Mouse (Mus musculus) megakaryocyte-erythroid progenitor cell, adult 5-6 weeks (primary cell): ENCODE results near the gene Olfr921. TPM values are rescaled to one million over a fixed set of nuclear protein-coding genes. Genes with fewer than 3 reads are reported as not detected.

ENCODE experiments used
- ATAC-seq: replicated peaks from 2 replicates; pipeline ENCODE4 v1.8.0; 2016; ENCODE audit warnings: mild to moderate bottlenecking, inconsistent platforms; ENCODE audit not compliant: severe bottlenecking, poor library complexity, low FRiP score, low TSS enrichment
- total RNA-seq, 2 experiments: library from RNA; stranded (forward) in 1 of 2; stranded (reverse) in 1 of 2; fragments of 200-1000, 215-1000 nt in 1 of 2; fragments of >200 nt in 1 of 2; fragmentation: Nextera tagmentation in 1 of 2; gene quantifications; 2 replicates each; pipeline ENCODE4 v1.2.3; 2014 to 2017

Olfr921 gene
- total RNA-seq (2014; fragmentation: Nextera tagmentation) (not detected in 2 replicates), total RNA-seq (2017) (not detected in 2 replicates)

- no peak for ATAC-seq
Measured at GRCm38 (mm10) chr9:38772768-38773167, at the start of gene Olfr921. Gene Olfr921, plus strand, starts transcription at chr9:38773068.

DNA sequence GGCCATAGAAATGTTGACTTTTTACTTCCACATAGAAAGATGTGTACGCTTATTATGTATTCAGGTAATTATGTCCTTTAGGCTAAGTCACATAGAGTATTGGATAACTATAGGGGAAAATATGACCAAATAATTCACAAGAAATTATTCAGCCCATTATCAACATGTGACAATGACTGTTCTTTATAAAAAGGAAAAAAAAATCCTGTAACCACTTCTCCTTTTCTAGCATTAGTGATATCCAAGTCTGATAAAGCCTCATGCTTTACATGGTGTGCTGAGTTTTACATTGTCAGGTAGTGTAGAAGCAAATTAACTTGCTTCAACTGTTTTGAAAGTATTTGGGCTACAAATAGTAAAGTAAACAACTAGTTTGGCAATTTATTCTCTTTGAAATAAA is 48.8 kb upstream of the Olfr921 start:
- no peak for ATAC-seq

- no peak for ATAC-seq
Measured at GRCm38 (mm10) chr9:38728218-38728617, 44.6 kb upstream of the Olfr921 start.

GRCm38 (mm10) chr9:38741408-38741807 is 31.5 kb upstream of the Olfr921 start:
- ATAC-seq, result no peak

- ATAC-seq, result peak; percentile 99
Measured at GRCm38 (mm10) chr9:38744619-38745315, 28.1 kb upstream of the Olfr921 start.

- no peak for ATAC-seq
Measured at GRCm38 (mm10) chr9:38751999-38752398, 20.9 kb upstream of the Olfr921 start, which contains the start of gene Olfr920. Gene Olfr920, plus strand, starts transcription at chr9:38752299.

- ATAC-seq, result no peak
Measured at GRCm38 (mm10) chr9:38792689-38793088, 19.8 kb downstream of the Olfr921 start.

DNA sequence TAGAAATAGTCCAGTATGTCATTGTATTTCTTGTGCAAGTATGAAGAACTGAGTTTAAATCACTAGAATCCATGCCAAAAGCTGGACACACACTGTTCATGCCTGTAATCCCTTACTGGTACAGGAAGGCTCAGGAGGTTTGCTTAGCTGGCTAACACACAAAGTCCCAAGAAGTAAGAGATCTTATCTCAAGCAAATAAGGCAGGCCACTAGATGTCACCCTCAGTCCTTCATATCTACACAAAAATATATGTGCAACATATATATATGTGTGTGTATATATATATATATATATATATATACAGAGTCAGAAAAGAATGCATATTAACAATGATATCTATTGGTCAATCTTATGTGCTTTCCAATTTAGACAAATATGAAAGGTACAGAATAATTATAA is 32.8 kb downstream of the Olfr921 start:
- no peak for ATAC-seq

GRCm38 (mm10) chr9:38814314-38814713 is 41.4 kb downstream of the Olfr921 start, which contains the start of gene Olfr922:
Gene Olfr922, plus strand, starts transcription at chr9:38814614.
- no peak for ATAC-seq

DNA sequence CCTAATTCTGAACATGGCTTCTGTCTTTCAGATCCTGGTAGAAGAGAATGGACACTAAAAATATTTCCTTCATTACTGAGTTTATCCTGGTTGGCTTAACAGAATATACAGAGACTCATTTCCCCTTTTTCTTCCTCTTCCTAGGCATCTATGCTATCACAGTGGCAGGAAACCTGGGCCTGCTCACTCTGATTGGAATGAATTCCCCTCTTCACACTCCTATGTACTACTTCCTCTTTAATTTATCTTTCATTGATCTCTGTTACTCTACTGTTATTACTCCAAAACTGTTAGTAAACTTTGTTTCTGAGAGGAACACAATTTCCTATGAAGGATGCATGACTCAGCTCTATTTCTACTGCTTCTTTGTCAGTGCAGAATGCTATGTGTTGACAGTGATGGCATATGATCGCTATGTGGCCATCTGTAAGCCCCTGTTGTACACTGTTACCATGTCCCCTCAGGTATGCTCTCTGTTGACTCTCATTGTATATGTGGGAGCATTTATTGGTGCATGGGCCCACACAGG is 42.7 kb downstream of the Olfr921 start:
- ATAC-seq, result no peak

DNA sequence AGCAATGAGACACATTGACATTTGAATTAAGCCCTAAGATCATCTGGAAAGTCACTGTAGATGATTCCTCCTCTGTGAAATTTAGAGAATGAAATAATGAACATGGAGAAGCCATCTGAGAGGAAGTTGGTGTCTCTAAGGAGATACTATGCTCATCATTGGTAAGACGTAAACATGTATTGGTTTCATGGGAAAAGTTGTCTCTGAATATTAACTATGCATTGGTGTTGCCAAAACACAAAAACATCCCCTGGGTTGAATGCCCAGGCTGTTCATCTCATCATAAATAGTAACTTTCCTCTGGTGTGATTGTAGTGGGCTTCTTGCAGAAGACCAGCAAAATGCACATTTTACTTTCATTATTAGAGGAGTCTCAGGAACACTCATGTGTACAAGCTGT is 53.4 kb downstream of the Olfr921 start, which contains the start of gene Olfr923:
Gene Olfr923 (plus strand): TSS at position 301 of the 400 bp plus-strand sequence.
- ATAC-seq, result no peak

Other genes with a start within 250 kb of the Olfr921 start
- gene Olfr910, start 235.2 kb upstream of the Olfr921 start, total RNA-seq (2014; fragmentation: Nextera tagmentation), result not detected in 2 replicates
- gene Olfr910, start 235.2 kb upstream of the Olfr921 start, total RNA-seq (2017), result not detected in 2 replicates
- gene Olfr912, start 192.9 kb upstream of the Olfr921 start, total RNA-seq (2014; fragmentation: Nextera tagmentation), result not detected in 2 replicates
- not detected in 2 replicates for gene Olfr912, start 192.9 kb upstream of the Olfr921 start, total RNA-seq (2017)
- gene Olfr913, start 180.3 kb upstream of the Olfr921 start, total RNA-seq (2014; fragmentation: Nextera tagmentation), result not detected in 2 replicates
- gene Olfr913, start 180.3 kb upstream of the Olfr921 start, total RNA-seq (2017), result not detected in 2 replicates
- gene Olfr914, start 168.0 kb upstream of the Olfr921 start, total RNA-seq (2014; fragmentation: Nextera tagmentation), result not detected in 2 replicates
- not detected in 2 replicates for gene Olfr914, start 168.0 kb upstream of the Olfr921 start, total RNA-seq (2017)
- gene Olfr916, start 113.2 kb upstream of the Olfr921 start, total RNA-seq (2014; fragmentation: Nextera tagmentation), result not detected in 2 replicates
- gene Olfr916, start 113.2 kb upstream of the Olfr921 start, total RNA-seq (2017), result not detected in 2 replicates
- not detected in 2 replicates for gene Olfr917, start 107.2 kb upstream of the Olfr921 start, total RNA-seq (2014; fragmentation: Nextera tagmentation)
- gene Olfr917, start 107.2 kb upstream of the Olfr921 start, total RNA-seq (2017), result not detected in 2 replicates
- not detected in 2 replicates for gene Olfr918, start 98.5 kb upstream of the Olfr921 start, total RNA-seq (2014; fragmentation: Nextera tagmentation)
- not detected in 2 replicates for gene Olfr918, start 98.5 kb upstream of the Olfr921 start, total RNA-seq (2017)
- not detected in 2 replicates for gene Olfr919, start 69.4 kb upstream of the Olfr921 start, total RNA-seq (2014; fragmentation: Nextera tagmentation)
- not detected in 2 replicates for gene Olfr919, start 69.4 kb upstream of the Olfr921 start, total RNA-seq (2017)
- 12.3 and 16.2 TPM in 2 replicates for gene Vwa5a, start 54.8 kb upstream of the Olfr921 start, total RNA-seq (2014; fragmentation: Nextera tagmentation)
- 19.6 and 21.5 TPM in 2 replicates for gene Vwa5a, start 54.8 kb upstream of the Olfr921 start, total RNA-seq (2017)
- gene Olfr920, start 20.8 kb upstream of the Olfr921 start, total RNA-seq (2014; fragmentation: Nextera tagmentation), result 0.15 TPM in 1 of 2 replicates, not detected in the other
- gene Olfr920, start 20.8 kb upstream of the Olfr921 start, total RNA-seq (2017), result 0.19 and 0.33 TPM in 2 replicates
- gene Olfr922, start 41.5 kb downstream of the Olfr921 start, total RNA-seq (2014; fragmentation: Nextera tagmentation), result not detected in 2 replicates
- gene Olfr922, start 41.5 kb downstream of the Olfr921 start, total RNA-seq (2017), result not detected in 2 replicates
- not detected in 2 replicates for gene Olfr923, start 53.5 kb downstream of the Olfr921 start, total RNA-seq (2014; fragmentation: Nextera tagmentation)
- not detected in 2 replicates for gene Olfr923, start 53.5 kb downstream of the Olfr921 start, total RNA-seq (2017)
- gene Olfr924, start 71.4 kb downstream of the Olfr921 start, total RNA-seq (2014; fragmentation: Nextera tagmentation), result not detected in 2 replicates
- gene Olfr924, start 71.4 kb downstream of the Olfr921 start, total RNA-seq (2017), result not detected in 2 replicates
- not detected in 2 replicates for gene Olfr26, start 82.0 kb downstream of the Olfr921 start, total RNA-seq (2014; fragmentation: Nextera tagmentation)
- not detected in 2 replicates for gene Olfr26, start 82.0 kb downstream of the Olfr921 start, total RNA-seq (2017)
- gene Olfr926, start 104.1 kb downstream of the Olfr921 start, total RNA-seq (2014; fragmentation: Nextera tagmentation), result not detected in 2 replicates
- not detected in 2 replicates for gene Olfr926, start 104.1 kb downstream of the Olfr921 start, total RNA-seq (2017)
- not detected in 2 replicates for gene Olfr930, start 156.7 kb downstream of the Olfr921 start, total RNA-seq (2014; fragmentation: Nextera tagmentation)
- not detected in 2 replicates for gene Olfr930, start 156.7 kb downstream of the Olfr921 start, total RNA-seq (2017)
- not detected in 2 replicates for gene Olfr933, start 199.2 kb downstream of the Olfr921 start, total RNA-seq (2014; fragmentation: Nextera tagmentation)
- gene Olfr933, start 199.2 kb downstream of the Olfr921 start, total RNA-seq (2017), result not detected in 2 replicates
- not detected in 2 replicates for gene Olfr934, start 215.2 kb downstream of the Olfr921 start, total RNA-seq (2014; fragmentation: Nextera tagmentation)
- gene Olfr934, start 215.2 kb downstream of the Olfr921 start, total RNA-seq (2017), result not detected in 2 replicates
- gene Olfr935, start 226.6 kb downstream of the Olfr921 start, total RNA-seq (2014; fragmentation: Nextera tagmentation), result not detected in 2 replicates
- not detected in 2 replicates for gene Olfr935, start 226.6 kb downstream of the Olfr921 start, total RNA-seq (2017)